Mouse (Mus musculus): ENCODE measurements around the gene Reps2. TPM values are rescaled to one million over a fixed set of nuclear protein-coding genes. Genes with fewer than 3 reads are reported as not detected.

Reps2 gene
- total RNA-seq, 1 experiment from 2014 or later, result 4.8 TPM

DNA sequence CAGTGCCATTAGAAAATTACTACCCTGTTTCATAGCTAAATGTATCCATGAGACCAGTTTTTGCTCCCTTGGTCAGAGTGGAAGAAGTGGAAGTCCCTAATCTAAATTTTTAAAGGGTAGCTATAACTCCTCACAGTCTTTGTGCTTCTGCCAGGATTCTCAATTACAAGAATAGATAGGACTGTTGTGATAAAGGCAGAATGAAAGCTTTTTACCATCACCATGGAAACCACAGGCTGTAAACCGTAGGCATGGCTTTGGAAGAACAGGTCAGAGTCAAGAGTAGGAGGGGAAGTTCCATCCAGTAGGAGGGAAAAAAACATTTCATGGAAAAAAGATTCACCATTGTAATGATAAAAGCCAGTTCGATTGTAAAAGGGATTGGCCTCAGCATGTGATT, 147.0 kb downstream of the Reps2 start:
- no peak for DNase-seq

DNA sequence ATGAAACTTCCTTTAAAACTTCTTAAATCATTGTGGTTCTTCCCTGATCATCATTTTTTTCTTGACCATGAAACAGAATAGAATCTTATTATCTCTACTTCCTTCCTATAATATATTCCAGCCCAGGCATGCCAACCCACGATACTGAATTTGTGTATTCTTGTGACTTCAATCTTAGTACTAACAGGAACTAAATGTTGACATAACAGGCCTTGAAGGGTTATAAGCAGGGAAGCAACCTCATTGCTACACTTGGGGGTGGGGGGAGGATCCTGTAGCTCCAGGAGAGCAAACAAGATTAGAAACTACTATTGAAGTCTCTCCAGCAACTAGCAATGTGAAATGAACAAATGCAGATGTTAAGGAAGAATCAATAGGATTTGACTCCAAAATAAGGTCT, 154.8 kb downstream of the Reps2 start:
- DNase-seq, result no peak

DNA sequence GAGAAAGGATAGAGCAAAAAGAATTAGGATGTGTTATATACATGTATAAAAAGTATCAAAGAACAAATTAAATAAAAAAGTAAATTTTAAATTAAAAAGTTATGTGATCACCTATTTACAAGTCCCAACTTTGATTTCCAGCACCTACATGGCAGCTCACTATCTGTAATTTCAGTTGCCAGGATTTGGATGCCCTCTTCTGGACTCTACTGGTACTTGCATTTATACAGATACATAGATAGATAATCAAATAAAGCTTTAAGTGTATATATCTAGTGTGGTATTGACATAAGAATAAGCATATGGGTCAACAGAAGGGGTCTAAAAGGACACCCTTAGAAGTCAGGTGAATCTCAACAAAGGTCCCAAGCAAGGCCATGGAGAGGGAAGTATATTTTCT, 155.7 kb downstream of the Reps2 start:
- no peak for DNase-seq

DNA sequence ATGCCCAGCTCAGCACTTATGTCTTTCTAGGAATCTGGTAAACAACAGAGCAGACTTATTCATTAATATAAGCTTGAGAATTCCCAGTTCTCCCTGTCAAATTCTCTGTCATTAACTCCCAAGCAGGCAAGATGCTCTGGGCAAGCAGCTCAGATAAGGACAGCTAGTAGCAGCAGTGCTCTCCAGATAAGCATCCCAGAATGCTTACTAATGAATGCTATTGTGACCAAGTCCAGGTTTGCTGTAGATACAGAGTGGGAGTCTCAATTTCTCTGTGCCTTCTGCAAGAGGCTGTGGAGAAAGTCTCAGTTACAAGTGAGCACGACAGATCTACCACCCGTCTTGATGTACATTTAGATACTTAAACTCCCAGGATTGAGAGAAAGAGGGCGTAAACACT, 173.2 kb downstream of the Reps2 start:
- DNase-seq, result no peak

DNA sequence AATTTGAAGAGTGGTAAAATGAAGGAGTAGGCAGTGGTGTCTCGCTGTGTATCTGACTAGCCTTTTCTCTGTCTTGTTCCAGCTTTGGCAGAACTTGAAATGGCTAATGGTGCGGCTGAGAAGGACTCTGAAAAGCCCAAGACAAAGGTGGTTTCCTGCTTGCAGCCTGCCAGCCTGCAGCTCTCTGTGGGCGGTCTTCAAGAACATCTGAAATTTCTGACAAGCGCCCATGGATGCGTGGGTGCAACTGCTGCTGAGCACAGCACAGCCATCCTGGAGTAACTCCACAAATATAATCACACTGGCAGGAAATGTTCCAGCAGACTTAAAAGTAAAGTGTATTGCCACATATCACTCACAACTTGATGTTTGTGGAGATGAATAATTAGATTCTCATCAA, 181.3 kb downstream of the Reps2 start:
- DNase-seq, result no peak

DNA sequence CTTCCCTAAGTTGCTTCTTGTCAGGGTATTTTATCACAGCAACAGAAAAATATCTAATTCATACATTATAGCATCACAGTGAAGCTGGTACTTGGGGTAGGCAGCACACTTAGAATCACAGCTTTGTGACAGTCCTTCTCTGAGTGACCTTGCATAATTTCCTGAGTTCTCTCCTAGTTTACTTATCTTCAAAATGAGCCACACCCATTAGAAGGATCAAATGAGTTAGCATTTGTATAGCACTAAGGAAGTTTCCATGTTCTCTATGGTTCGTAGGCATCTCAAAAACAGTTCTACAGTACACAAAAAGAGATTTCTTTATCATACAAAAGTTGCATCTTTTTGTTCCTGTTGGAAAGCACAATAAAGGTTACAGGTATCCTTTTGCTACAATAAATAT, 187.0 kb downstream of the Reps2 start:
- DNase-seq, result no peak

DNA sequence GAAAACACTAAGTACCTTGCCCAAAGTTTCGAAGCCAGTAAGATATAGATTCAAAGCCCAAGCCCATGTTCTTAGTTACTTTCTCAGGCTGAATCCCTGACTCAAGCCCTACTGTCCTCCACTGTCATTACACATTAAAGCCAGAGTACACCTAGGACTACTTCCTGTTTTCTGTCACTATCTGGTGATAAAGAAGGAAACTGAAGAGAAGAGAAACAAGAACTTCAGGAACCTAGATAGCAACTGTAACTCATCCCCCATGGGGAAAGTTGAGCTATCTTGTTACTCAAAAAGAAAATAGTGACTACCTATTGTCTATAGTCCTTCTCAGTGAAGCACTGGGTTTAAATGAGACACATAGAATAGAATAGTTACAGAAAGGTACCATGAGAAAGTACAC, 188.1 kb downstream of the Reps2 start:
- no peak for DNase-seq

DNA sequence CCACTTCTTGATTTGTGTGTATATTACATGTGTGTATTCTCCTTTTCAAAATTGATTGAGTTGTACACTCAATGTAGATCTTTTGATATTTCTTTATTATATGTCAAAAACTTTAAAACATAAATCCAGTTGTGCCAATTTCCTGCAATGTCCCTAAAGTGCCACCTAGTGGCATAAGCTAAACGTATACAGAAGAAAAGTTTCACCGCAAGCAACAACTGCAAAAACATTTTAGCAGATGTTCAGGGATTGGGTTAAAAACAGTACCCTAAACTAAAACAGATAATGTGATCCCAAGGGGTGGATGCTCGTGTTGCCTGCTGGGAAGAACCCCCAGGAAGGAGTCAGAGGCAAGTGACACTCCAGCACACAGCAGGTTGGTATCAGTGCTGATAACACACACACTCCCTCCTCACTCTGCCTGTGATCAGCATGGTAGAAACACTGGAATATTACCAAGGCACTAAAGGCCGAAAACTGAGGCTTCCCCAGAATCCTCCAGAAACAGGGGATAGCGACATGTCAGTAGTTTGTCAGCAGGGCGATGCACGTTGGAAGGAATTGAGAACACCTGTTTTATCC, 189.5 kb downstream of the Reps2 start:
- no peak for DNase-seq

DNA sequence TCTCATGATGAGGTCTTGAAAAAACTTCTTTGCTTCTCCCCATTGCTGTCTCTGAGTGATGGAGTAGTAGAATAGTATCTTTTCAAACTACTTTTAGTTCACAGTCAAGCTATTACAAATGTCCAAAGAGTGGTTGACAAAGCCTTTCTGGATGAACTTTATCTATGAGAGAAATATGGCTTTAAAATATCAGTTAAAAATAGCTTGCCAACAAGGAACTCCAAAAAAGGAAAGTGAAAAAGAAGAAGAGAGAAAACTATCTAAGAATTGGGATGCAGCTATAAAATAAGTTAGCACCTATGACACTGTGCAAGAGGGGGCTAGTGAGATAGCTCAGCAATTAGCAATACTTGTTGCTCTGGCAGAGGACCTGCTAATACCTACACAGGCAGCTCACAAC, 190.8 kb downstream of the Reps2 start:
- DNase-seq, result no peak

DNA sequence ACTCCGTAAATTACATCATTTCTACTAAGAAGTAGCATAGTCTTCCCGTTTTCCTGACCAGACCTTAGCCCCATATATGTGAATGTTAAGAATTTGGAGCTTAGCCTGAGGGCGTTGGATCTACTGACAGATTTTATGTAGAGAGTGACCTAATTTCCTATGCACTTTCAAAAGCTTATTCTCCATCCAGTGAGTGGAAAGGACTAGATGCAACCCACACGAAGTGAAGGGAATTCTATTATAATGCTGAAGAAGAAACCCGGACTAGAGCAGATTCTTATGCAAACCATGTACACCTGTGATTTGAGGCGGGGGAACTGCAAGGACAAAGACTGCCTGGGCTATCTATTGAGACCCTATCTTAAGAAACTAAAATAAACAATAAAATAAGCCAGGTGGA, 195.5 kb downstream of the Reps2 start:
- no peak for DNase-seq

DNA sequence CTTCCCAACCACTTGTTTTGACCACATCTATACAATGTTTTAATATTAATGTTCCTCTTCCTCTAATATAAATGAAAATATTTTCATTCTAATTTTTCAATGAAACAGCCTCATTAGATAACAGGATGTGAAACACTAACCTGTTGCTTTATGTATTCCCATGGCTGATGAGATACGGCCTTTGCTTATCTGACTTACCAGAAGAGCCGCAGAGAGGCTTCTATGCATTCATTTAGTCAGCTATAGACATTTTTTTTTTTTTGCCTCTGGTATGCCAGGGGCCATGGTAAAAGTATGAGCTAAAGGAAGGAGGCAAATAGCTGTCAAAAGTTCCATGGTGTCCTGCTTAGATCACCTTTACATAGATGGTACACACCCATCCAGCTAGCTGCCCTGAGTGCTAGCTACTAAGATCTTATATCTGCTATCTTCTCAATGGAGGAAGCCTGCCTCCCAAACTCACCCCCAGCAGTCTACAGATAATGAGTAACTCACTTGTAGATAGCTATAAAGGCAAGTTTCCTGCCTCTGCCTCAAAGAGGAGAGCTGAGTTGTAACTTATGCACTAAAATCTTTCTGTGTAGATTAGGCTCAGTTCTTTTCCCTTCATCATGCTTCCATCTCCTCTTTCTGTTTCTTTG, 196.7 kb downstream of the Reps2 start:
- no peak for DNase-seq

DNA sequence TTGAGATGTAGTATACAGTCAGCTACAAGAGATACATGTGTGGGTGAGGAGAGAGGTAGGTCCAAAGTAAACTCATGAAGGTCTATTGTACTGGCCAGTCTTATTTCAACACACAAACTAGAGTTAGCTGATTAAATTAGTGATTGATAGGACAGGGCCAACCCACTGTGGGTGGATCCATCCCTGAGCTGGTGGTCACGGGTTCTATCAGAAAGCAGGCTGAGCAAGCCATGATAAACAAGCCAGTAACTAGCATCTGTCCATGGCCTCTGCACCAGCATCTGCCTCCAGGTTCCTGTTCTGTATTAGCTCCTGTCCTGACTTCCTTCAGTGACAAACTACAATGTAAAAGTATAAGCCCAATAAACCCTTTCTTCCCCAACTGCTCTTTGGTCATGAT, 200.1 kb downstream of the Reps2 start:
- no peak for DNase-seq

DNA sequence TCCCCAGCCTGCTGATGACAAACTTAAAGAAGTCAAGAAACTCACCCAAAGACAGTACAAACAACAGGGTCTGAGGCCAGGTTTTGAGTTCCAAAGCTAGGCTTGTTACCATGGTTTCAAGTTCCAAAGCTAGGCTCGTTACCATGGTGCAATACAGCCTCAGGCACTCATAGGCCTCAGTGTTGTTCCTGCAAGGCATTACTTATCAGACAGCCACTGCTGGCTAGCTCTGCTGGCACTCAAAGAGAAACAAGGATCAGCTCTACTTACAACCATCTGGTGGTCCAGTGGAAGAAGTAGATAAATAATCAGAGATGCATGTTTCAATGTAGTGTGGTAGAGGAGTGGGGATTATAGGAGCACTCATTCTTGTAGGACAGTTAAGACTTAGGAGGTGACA, 200.5 kb downstream of the Reps2 start:
- no peak for DNase-seq

DNA sequence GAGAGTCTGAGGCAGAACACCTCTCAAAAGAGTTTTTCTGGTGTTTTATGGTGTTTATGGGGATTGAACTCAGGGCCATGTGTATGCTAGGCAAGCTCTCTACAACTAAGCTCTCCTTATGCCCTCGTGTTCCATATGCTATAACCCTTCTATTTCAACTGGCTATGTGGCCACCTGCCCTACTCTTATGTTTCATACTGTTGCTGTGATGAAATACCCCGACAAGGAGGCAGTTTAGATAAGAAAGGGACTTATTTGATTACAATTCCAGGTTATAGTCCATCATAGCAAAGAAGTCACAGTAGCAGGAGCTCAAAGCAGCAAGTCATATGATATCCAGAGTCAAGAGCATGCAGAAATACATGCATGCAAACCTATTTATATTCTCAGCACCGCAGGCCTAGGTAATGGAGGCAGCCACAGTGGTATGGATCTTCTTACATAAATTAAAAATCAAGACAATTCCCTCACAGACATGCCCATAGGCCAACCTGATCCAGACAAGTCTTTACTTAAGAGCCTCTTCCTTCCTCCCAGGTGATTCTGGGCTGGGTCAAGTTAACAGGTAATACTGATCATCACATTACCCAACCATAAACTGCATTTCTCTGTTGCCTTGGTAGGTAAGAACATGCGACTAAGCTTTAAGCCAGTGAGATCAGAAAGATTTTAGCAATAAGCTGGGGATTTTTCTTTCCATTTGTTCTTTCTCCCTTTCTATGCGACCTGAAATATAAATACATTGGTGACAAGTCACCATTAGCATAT, 210.5 kb downstream of the Reps2 start:
- no peak for DNase-seq

DNA sequence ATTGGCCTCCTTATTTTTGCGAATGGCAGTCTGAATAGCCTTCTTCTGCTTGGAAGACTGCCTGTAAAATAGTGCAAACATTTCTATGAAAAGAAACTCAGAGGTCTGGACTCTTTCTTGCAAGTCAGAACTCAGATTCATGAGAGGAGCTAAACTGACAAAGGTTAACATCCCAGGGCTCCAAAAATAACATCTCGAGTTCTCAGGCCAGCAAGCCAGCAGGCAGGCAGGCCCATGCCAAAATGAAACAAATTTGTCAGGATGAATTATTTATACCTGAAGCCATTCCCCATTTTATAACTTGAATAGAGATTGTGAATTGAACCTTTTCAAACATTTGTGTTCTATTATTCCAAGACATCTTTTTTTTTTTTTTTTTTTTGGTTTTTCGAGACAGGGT, 215.8 kb downstream of the Reps2 start:
- no peak for DNase-seq

DNA sequence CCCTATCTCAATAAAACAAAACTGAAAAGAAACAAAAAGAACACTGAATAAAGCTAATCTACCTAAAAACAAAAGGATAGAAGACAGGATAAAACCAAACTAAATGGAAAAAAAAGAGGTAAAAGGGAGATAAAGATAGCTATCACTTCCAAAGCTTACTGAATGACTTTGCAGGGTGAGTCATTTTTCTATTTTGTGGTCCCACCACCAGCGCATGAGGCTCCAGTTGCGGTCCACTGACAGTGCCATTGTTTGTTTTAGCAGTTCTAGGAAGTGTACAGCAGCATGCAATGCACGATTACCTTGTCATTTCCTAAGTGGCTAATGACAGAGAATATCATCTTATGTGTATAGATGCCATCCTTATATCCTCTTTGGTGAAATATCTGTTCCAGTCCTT, 224.0 kb downstream of the Reps2 start:
- no peak for DNase-seq

DNA sequence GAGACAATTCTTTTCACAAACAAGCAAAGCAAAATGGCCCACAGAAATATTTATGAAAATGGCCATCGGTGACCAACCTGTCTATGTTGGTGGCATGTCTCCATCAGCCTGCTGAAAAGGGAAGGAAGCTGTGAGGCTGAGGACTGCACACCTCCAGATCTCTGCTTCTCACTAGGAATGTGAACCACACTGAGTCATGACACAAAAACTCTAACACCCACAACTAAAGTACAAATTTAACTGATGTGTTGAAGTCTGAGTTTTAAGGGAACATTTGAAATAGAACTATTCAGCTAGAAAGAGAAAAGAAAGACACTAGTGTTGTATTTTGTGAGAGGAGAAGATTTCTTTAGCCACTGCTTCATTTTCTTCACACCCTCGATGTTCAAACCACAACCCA, 230.3 kb downstream of the Reps2 start:
- DNase-seq, result no peak

DNA sequence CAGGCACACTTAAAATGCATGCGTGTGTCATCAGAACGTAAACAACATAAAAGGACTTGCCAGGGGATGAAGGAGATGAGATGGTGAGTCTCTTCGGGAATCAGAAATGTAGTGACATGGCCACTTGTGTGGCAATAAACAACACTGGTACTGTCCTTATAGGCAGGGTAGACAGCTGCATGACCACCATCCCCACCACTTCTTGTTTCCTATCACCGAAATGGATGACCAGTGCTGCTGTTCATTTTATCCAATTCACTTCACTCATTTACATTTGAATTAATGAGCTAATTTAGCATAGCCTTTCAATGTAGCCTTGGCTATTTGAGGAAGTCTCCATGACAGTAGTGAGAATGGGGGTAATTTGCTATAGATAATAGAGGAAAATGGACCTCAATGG, 236.2 kb downstream of the Reps2 start:
- DNase-seq, result no peak

DNA sequence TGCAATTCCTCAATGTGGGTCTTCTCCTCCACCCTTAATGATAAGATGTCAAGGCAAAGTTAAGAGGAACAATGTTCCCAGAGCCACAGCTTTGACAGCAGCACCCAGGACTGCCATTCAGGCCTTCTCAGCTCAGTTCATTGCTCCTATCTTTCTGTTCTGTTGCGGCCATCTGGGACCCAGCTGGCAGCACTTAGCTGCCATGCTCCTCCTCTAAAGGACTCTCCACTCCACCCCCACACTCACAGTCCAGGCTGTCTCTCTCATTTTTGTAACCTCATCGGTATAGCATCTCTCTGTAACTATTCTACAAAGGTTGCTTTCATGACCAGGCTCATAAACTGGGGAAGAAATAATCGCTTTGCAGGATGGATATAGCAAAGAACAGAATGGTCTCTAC, 241.0 kb downstream of the Reps2 start:
- no peak for DNase-seq

DNA sequence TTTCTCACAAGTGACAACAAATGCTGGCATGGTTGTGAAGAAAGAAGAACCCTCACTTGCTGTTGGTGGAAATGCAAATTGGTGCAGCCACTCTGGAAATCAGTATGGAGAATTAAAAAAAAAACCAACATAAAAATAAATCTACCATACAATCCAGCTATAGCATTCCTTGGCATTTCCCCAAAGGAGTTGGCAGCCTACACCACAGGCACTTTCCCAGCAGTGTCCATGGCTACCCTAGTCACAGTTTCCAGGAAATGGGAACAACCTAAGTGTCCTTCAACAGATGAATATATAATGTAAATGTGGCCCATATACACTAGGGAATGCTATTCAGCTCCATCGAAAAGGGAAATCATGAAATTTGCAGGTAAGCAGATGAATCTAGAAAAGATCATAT, 262.7 kb downstream of the Reps2 start:
- DNase-seq, result no peak

DNA sequence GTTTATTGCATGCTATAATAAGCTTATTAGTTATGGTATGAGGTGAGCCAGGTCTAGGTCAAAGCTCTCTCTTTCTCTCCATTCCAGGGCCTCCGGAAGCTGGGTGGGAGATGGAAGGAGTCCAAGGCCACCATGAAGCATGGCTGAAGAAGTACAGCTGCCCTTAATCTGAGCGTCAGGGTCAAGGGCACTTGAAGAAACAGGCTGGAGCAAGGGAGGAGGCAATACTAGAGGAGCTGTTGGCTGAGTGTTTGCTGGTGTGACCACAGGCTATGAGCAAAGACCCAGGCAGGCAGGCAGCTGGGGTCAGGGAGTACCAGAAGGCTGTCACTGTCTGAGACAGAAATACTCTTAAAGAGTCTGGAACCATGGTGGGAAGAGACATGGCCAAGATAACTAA, 280.2 kb downstream of the Reps2 start:
- no peak for DNase-seq

Measured in adrenal gland, postnatal 25 days (tissue).